Mouse (Mus musculus) right cerebral cortex, postnatal 36 days (tissue): Measurements from ENCODE around the gene Chd1.
A peak's percentile ranks its signal among the peaks of the same experiment; 100 is the strongest.
"Not testable (repeated sequence)": the region's sequence is repeated elsewhere in the genome, so short reads cannot be mapped to it uniquely, and the experiment has no call there.

Experiments used
- DNase-seq, 2 experiments: peaks; one replicate each; pipeline ENCODE4 v3.0.0; 2022; ENCODE audit warnings: low spot score in 2 of 2, mixed read lengths in 1 of 2

Chd1 gene

DNA sequence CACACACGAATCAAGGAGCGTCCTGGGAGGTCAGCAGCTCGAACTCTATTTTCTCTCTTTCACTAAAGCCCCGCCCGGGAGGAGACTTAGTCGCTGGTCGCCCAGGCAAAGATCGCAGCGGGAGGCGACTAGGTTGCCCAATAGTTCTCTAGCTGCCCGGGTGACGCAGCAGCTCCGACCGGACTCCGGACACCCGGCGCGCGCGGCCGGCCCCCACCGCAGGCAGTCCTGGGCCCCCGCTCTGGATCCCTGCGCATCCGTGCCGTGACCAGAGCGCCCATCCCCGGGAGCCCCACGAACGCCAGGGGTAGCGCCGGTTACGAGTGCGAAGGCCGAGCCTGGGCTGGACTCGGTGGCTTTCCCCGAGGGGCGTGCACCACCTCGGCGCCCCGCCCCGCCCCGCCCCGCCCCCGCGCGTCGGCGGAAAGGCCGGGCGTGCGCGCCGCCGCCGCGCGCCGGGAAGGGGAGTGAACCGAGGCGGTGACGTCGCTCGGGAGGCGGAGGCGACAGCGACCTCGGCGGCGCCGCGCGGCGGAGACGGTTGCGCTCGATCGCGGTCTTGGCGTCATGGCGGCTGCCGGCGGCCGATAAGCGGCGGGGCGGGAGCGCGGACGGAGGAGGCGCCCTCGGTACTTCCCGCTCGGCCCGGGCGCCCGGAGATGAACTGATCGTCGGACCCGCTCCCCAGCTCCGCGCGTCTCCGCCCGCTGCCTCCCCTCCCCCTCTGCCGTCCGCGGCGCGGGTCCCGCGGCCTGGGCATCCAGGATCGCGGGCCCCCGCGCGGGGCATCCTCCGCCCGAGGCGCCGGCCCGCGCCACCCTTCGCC lies at the start of gene Chd1:
Gene Chd1 (plus strand): TSS at position 493 of the 826 bp plus-strand sequence.
- peak; percentile 76 to 78 for DNase-seq

GRCm38 (mm10) chr17:15656881-15657607 lies 47.7 kb upstream of the Chd1 start:
- DNase-seq = no peak

DNA sequence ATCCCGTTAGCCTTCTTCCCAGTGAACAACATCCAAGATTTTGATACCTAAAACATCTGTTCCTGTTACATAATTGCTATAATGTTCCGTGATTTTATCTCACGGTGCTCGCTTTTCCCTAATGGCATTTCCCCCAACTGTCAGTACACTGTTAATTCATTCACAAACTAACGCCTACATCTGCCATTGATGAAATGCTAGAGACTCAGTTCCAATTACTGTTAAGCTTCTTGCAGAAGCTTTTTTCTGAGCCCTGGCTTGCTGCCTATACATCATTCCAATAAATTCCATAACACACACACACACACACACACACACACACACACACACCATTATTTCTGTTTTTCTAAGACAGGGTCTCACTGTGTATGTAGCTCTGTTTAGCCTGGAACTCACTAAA lies 31.9 kb upstream of the Chd1 start:
- DNase-seq = no peak

GRCm38 (mm10) chr17:15677970-15678645 lies 26.7 kb upstream of the Chd1 start:
- DNase-seq = no peak

DNA sequence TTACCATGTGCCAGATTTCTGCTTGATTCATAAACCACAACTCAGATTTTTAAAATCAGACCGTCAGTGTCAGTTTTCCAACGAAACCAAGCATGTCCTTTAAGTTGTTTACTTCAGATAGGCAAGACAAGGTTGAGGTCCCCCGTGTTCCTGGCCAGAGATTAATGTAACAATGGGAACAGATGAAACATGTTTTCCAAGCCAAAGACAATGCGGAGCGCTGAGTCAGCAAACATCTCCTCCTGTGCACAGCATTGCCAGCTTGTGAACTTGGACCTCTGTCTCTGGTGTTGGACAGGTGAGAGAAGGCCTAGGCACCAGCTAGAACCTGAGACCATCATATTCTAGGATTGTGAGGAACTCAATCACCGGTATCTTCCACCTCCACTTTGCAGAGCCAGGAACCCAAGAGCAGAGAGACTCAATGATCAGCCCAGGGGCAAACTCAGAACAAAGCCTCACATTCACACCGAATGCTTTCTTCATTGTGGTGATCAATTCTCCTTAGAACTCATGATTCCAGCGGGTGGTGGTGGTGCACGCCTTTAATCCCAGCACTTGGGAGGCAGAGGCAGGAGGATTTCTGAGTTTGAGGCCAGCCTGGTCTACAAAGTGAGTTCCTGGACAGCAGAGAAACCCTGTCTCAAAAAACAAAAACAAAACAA lies 24.7 kb upstream of the Chd1 start:
- DNase-seq = no peak

DNA sequence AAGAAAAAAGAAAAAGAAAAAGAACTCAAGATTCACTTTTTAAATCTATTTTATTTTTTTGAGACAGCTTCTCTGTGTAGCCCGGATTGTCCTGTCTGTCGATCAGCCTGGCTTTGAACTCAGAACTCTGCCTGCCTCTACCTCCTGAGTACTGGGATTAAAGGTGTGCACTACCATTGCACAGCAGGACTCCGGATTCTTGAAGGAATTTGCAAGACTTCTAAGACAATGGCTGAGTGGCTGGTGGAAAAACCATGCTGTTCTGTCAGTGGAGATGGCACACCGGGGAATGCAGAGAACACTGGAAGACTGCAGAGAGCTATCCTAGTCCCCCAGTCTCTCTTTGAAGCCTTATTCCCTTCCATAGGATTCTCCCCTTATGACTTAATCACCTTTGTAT lies 24.1 kb upstream of the Chd1 start:
- no peak for DNase-seq

DNA sequence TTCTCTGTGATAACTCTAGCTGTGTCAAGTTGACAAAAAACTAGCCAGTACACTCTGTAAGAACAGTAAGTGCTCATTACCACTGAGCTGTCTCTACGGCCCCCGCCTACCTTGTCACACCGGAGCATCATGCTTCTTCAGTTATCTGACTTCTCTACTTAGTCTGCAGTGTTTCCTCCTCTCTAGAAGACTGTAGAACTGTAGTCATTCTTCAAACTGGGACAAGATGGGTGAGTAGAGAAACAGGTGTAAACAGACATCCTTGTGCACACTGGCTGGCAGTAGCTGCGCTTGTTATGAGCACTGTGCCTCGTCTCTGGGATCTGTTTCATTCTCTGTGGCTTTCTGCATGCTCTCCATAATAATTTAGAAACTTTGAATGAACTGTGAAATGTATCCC lies 18.4 kb upstream of the Chd1 start:
- no peak for DNase-seq

DNA sequence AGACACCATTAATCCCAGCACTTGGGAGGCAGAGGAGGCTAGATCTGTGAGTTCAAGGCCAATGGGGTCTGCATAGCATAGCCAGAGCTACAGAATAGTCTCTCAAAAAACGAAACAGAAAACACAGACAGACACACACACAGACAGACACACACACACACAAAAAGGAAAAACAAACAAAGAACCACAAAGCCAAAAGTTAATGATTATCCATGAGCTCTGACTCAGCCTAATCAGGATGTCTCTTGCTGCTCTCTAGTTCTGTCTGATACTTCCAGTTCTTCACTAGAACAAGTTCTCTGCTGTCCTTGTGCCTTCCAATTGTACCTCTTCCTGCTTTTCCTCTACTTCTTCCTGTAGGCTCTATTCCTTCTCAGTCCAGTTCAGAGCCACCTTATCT lies 14.5 kb upstream of the Chd1 start:
- DNase-seq = no peak

GRCm38 (mm10) chr17:15695566-15695965 lies 9.2 kb upstream of the Chd1 start:
- DNase-seq = no peak

DNA sequence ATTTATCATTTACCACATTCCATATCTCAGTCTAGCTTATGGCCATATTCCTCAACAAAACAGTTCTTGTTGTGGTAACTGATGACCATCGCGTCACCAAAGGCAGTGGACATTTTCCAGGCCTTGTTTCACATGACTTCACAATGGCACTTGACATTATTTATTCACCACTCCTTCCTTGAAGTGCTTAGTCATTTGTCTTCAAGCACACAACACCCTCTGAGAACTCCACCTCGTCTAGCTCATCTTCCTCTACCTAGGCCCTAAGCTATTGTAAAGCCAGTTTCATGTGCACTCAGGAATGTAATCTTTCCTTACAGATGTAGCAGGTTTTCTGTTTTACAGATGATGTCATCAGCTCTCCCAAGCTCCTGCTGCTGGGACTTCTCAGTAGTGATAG lies 5.8 kb upstream of the Chd1 start:
- no peak for DNase-seq

DNA sequence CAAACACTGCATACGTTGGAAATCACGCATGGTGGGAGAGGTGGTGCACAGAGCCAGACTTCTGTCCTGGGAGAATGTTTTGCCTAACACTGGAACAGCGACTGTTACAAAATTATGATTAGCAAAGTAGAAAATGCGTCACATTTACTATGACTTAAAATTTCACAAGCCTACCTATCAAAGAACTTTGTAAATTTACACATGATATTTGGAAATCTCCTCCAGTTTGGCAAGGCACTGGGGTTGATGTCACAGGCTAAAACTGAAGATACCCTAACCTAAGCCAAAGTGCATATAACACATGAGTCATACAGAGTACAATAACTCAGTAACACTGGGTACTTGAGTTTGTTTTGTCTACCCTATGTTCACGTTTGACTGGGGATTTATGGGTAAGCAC lies 3.3 kb upstream of the Chd1 start:
- no peak for DNase-seq

DNA sequence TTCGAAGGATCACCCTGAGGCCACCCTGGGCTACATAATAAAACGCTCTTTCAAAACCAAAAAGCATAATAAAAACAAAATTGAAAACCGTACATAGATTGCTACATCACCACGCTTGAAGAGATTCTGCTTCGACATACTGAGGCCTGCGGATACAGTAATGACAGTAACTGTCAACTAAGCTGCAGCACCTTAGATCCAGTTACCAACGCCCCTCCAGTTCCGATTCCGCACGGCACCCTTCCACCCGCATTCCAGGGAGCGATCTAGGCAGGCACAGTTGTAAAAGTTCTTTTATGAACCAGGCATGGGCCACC lies 651 bp upstream of the Chd1 start:
- no peak for DNase-seq

DNA sequence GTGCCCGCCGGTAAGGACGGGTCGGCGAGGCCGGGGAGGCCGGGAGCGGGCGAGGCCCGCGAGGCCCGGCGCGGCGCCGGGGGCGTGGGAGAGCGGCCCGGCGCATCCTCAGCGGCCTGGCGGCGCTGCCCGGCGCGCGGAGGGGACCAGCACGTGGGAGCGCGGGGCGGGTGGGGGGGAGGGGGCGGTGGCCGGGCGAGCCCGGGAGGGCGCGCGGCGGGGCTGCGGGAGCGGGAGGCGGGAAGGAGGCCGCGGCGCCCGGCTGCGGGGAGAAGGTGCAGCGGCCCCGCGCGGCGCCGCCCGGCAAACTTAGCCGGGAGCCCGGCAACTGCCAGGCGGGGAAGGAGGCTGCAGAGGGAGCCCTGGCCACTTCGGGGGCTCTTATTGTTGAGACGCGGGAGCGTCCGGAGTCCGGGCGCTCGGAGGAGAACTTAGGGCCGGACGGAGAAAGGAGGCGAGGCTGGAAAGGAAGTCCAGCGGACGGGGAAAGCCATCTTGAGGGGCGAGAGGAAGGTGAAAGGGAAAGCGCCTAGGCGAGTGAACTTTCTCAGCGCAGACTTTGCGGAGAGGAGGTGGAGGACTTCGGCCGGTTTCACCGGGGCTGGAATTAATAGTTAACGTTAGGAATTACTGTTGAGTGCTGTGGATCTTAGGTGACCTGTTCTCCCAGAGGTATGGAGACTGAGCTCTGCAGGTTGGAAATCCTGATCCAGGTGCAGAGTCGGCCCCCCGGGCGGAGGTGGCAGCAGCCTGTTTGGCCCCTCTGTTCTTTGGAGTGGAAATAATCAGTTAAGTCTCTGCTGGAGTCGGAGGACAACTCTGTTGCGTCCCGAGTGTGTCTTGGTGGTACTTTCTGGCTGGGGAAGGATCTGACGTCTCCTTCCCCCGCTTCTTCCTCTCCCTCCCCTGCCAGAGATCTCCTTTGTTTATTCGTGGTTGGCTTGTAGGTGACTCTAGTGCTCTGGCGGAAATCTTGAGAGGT lies 827 bp downstream of the Chd1 start:
- peak; percentile 5 to 7 for DNase-seq

DNA sequence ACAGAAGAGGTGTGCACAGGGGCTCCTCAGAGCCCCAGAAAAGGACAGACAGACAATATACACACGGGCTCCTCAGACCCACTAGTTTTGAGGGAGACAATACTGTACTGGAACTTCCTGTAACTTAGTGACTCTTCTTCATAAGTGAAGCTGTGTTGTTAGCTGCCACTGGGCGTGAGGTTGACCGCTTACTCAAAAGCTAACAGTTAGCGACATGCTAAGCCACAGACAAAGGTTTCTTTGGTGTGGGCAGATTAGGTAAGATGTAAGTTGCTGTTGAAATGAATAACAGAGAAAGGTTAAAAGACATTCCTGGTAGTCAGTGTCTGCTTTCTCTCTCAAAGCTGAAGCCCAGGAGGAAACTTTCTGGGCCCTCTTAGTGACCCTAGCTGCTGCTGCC lies 9.7 kb downstream of the Chd1 start:
- DNase-seq = no peak

DNA sequence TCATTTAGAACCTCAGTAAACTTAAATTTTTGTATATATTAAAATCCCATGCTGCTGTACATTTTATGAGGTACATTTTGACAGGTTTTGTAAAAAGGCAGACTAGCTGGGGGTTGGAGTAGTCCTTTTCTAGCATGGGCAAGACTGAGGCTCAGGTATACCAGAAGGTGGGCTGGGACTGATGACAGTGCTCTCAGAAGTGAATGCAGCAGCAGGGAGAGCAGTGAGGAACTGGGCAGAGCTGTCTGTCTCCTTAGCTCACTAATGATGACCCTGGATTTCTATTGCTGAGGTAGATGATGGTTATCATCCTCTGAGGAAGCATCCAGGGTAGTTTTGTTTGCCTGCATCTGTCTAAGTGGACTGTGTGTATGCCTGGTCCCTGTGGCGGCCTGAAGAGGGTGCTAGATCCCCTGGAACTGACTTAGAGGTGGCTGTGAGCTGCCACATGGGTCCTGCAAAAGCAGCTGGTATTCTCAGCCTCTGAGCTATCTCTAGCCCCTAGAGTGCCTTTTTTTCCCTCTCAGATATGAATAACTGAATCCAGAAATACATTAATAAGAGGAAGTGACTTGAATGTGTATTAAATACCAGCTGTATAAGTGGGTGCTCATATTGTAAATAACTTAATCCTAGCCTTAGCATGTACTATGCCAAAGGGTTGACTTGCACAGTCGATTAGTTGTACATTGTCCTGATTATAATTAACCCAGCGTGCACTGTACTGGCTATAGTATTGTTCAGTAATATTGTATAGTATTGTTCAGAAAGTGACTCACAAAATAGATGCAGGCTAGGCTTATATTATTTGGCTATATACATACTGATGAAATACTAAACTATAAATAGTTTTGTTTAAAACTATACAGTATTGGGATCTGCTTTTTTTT lies 10.5 kb downstream of the Chd1 start:
- no peak for DNase-seq

DNA sequence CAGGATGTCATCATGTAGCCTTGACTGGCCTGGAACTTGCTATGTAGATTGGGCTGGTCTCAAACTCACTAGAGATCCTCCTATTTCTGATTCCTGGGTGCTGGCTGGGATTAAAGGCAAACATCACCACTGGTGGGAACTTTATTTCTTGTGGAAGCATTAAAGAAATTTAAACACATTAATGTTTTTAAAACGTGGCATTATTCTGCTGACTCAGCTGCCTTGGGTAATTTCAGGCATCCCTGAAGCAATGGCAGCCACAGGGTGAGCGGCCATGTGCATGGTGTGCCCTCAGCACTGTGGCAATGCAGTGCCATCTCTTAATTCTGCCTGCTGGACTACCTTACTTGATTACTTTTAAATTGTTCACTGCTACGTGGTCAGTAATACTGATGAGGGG lies 11.2 kb downstream of the Chd1 start:
- no peak for DNase-seq

DNA sequence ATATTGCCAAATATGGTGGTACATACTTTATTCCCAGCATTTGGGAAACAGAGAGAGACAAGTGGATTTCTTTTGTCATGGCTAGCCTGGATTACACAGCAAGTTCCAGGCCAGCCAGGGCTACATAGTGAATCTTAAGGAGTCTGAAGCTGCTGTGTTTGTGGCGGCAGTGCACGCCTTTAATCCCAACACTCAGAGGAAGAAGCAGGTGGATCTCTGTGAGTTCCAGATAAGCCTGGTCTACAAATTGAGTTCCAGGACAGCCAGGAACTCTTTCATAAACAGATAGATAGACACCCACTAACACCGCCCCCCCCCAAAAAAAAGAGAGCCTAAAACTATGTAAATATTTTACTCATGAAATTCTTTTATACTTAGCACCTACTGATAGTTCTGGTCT lies 16.1 kb downstream of the Chd1 start:
- DNase-seq = no peak

DNA sequence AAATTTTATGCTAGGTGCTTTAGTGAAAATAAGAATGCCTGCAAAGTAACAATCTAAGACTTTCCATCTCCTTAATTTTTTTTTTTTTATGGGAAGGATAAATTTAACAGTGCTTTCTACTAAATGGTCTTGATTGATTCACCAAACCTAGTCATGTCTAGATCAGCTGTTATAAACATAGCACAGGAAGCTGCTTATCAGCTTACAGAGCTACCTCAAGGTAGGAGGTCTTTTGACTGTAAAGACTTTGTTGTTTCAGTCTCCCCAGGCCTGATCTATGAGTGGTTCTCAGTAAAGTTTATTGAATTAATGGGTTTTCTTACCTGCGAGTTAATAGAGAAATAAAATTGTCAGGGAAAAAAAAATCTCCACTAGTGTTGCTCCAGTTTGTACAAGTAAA lies 18.5 kb downstream of the Chd1 start:
- no peak for DNase-seq

DNA sequence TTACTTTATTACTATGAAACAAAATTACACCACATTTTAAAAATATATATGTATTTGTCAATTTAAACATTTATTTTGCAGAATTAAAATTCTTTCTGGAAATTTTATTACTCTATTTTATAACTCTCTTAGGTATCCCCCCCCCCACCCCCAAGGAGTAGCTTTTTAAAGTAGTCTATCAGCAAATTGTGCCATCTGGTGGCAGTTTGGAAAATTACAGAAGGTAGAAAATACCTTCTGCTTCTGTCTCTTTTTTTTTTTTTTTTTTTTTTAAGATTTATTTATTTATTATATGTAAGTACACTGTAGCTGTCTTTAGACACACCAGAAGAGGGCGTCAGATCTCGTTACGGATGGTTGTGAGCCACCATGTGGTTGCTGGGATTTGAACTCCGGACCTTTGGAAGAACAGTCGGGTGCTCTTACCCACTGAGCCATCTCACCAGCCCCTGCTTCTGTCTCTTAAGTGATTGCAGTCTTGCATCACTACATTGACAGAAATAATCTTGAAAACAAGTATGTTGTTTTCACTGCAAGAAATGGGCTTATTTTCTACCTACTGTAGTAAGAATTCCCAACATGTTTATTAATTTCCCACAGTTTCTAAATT lies 19.2 kb downstream of the Chd1 start:
- DNase-seq = not testable (repeated sequence)

DNA sequence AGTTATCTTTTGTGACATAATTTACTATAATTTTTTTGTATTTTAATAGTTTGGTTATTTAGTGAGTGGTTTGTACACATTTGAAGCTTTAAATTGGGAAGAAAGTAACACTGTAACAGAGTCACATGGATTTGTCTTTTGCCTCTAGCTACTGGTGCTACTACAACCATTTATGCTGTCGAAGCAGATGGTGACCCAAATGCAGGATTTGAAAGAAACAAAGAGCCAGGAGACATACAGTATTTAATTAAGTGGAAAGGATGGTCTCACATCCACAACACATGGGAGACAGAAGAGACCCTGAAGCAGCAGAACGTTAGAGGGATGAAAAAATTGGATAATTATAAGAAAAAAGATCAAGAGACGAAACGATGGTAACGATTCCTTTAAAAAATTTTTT lies 26.9 kb downstream of the Chd1 start:
- DNase-seq = no peak
